Mouse (Mus musculus): ENCODE data around the gene Atg2b.

DNA sequence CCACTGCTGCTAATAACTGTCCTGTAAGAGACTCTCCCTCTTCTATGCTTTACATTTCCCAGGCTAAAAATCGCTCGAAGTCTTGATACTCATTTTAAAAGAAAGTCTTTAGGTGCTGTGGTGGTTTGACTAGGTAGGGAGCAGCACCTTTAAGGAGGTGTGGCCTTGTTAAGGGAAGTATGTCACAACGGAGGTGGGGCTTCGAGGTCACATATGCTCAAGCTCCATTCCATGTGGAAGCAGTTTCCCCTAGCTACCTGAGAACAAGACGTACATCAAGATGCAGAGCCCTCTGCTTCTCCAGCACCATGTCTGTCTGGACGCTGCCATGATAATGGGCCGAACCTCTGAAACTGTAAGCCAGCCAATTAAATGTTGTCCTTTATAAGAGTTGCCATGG is 6.8 kb downstream of the Atg2b start:
- TF ChIP-seq CTCF (IDR thresholded peaks at IDR 0.05; ENCODE audit: borderline replicate concordance, control insufficient read depth, extremely low read depth, insufficient read depth, low read length, poor library complexity) (no peak), POLR2A (IDR thresholded peaks at IDR 0.05; ENCODE audit: control insufficient read depth, extremely low read depth, insufficient read depth, low read length, poor library complexity) (no peak)

All from thymus, adult 2 months (tissue).